Mouse (Mus musculus): ENCODE results near the gene Ddx52.

GRCm38 (mm10) chr11:83991701-83992100, 49.8 kb downstream of the Ddx52 start:
- TF ChIP-seq POLR2A (IDR thresholded peaks at IDR 0.05; ENCODE audit: borderline replicate concordance, insufficient read depth, low read length) = no peak
- no peak for TF ChIP-seq CTCF (IDR thresholded peaks at IDR 0.05; ENCODE audit: borderline replicate concordance, insufficient read depth, low read depth, low read length)

All from cerebellum, adult 2 months (tissue).